Mouse (Mus musculus): ENCODE data around the gene Cnpy2. TPM values are rescaled to one million over a fixed set of nuclear protein-coding genes. Genes with fewer than 3 reads are reported as not detected.
A peak's percentile ranks its signal among the peaks of the same experiment; 100 is the strongest.
"Not testable (repeated sequence)": the region's sequence is repeated elsewhere in the genome, so short reads cannot be mapped to it uniquely, and the experiment has no call there.

Gene Cnpy2
- total RNA-seq (2021): 100 to 1,000 TPM; 147 to 165 TPM
- long read RNA-seq, experiment 1, transcript Cnpy2-202 (6 exons, 1,383 nt): major isoform, 33 of 35 reads
- long read RNA-seq, experiment 1, partial matches to known transcripts: 0 of 35 reads
- long read RNA-seq, experiment 1, other reads (novel, unspliced or antisense): 1 of 35 reads
- long read RNA-seq, experiment 2, transcript Cnpy2-202 (6 exons, 1,383 nt): major isoform, 118 of 130 reads
- long read RNA-seq, experiment 2, transcript Cnpy2-201 (6 exons, 763 nt): minor isoform, 5 of 130 reads
- long read RNA-seq, experiment 2, partial matches to known transcripts: 1 of 130 reads
- long read RNA-seq, experiment 2, other reads (novel, unspliced or antisense): 5 of 130 reads

DNA sequence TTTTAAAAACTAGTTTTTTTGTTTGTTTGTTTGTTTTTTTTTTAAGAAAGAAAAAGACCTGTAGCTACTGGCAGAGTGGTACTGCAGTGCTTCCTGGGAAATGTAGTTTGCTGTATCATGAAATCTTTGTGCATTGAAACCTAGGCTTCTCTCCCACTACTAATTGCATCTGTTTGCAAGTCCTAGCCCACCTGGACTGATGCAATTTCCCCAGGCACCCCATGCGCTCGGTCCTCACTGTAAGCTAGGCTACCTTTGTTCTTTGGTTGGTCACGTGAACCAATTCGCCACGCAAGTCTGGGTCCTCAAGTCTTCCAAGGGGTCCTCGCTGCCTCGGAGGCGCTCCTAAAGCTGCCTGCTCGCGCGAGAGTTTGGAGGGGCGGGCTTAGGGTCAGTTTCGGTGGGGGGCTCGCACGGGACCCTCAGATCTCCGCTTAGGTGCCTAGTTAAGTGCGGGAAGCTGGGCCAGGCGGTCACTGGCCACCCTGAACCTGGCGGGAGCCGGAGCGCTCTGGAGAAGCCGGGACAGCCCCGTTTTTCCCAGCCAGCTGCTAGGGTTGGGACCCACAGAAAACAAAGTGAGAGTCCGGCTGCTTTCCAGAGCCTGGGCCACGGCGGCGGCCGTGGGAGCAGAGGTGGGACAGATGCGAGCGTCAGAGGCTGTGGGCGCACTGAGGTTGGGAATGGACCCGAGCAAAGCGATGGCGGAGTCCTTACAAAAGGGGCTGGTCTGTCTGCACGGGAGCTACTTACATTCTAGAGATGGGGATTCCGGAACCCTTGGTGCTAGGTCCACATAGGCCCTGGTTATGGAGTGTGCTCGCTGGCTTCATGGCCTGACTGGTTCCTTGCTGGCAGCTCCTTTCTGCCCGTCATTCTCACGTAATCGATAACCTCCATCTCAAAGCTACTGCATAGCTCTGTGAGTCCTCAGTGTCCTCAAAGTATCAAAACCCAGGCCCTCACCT, at the start of gene Cnpy2:
TSS of gene Cnpy2 (plus strand) at position 319 of the 968 bp plus-strand sequence.
- DNase-seq (ENCODE audit: low spot score in 2 of 2): peak; percentile 68 to 76

DNA sequence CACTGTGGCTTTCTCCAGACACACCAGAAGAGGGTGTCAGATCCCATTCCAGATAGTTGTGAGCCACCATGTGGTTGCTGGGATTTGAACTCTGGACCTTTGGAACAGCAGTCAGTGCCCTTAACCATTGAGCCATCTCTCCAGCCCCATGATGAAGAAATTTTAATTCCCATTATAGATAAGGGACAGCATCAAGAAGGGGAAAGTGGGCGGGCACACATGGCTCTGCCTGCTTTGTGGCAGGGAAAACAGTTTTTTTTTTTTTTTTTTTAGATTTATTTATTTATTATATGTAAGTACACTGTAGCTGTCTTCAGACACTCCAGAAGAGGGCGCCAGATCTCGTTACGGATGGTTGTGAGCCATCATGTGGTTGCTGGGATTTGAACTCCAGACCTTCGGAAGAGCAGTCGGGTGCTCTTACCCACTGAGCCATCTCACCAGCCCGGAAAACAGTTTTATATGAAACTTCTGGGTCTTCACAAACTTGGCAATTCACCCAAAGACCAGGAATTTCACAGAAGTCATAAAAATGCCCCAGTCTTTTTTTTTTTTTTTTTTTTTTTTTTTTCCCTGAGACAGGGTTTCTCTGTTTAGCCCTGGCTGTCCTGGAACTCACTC, 49.3 kb upstream of the Cnpy2 start:
- DNase-seq (ENCODE audit: low spot score in 2 of 2): not testable (repeated sequence)

DNA sequence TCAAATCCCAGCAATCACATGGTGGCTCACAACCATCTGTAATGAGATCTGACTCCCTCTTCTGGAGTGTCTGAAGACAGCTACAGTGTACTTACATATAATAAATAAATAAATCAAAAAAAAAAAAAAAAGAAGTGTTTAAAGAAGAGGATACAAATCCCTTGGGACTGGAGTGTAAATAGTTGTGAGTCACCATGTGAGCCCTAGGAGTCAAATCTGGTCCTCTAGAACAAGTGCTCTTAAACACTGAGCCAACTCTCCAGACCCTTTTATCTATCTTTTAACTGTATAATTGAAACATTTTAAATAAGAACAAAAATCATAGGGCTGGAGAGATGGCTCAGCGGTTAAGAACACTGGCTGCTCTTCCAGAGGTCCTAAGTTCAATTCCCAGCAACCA, 46.9 kb upstream of the Cnpy2 start:
- DNase-seq (ENCODE audit: low spot score in 2 of 2): not testable (repeated sequence)

- DNase-seq (ENCODE audit: low spot score in 2 of 2): no peak
Measured at GRCm38 (mm10) chr10:128278158-128278557, 44.1 kb upstream of the Cnpy2 start.

- DNase-seq (ENCODE audit: low spot score in 2 of 2): no peak
Measured at GRCm38 (mm10) chr10:128280943-128281342, 41.3 kb upstream of the Cnpy2 start.

- no peak for DNase-seq (ENCODE audit: low spot score in 2 of 2)
Measured at GRCm38 (mm10) chr10:128281682-128282081, 40.6 kb upstream of the Cnpy2 start.

- no peak for DNase-seq (ENCODE audit: low spot score in 2 of 2)
Measured at GRCm38 (mm10) chr10:128282886-128283450, 39.3 kb upstream of the Cnpy2 start.

GRCm38 (mm10) chr10:128283604-128284579, 38.4 kb upstream of the Cnpy2 start:
- DNase-seq (ENCODE audit: low spot score in 2 of 2): peak; percentile 60 to 72

- DNase-seq (ENCODE audit: low spot score in 2 of 2): not testable (repeated sequence)
Measured at GRCm38 (mm10) chr10:128290594-128290993, 31.7 kb upstream of the Cnpy2 start.

DNA sequence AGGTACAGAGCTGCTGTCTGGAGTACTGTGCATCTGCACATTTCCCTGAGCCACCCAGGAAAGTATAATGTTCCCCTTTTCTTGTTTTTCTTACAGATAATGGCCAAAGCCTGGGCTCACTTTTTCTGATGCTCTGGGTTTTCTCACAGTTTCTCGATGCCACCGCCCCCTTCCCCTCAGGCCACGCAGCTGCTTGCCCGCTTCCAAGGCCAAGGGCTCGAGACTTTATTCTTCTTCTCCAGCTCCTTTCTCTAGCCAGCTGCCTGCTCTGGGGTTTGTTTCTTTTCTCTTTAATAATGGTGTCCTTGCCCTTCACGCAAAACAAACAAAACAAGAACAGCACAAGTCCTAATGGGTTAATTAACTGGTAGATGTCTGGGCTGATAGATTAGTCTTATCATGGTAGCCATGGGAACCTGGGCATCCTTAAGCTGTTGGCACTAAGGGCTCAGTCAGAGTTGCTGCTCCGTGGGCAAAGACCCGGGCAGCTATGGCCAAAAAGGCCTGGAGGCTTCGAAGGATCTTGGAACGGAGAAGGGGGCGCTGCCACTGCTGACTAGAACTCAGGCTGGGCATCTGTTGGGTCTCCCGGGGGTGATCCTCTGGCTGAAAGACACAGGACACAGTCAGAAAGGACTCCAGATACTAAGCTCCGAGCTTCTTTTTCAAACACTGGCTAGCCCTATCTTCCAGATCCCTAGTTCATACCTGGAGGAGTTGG, 25.7 kb upstream of the Cnpy2 start:
- DNase-seq (ENCODE audit: low spot score in 2 of 2): no peak

DNA sequence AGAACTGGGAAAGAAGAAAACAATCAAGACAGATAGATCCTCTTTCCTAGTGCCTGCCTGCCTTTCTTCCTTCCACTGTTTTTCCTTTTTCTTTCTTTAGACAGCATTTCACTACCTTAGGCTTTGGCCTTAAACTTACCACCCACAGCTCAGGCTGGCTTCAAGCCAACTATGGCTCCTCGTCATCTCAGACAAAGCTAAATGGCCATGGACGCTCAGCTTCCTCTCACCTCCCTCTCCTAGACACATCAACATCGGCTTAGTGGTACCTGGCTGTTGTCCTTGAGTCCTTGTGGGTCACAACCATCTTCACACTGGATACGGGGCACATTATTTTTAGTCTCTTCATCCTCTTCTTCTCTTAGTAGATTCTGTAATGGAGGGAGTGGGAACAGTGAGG, 25.0 kb upstream of the Cnpy2 start:
- no peak for DNase-seq (ENCODE audit: low spot score in 2 of 2)

GRCm38 (mm10) chr10:128297622-128298021, 24.6 kb upstream of the Cnpy2 start:
- no peak for DNase-seq (ENCODE audit: low spot score in 2 of 2)

GRCm38 (mm10) chr10:128298243-128298642, 24.0 kb upstream of the Cnpy2 start:
- DNase-seq (ENCODE audit: low spot score in 2 of 2): no peak

DNA sequence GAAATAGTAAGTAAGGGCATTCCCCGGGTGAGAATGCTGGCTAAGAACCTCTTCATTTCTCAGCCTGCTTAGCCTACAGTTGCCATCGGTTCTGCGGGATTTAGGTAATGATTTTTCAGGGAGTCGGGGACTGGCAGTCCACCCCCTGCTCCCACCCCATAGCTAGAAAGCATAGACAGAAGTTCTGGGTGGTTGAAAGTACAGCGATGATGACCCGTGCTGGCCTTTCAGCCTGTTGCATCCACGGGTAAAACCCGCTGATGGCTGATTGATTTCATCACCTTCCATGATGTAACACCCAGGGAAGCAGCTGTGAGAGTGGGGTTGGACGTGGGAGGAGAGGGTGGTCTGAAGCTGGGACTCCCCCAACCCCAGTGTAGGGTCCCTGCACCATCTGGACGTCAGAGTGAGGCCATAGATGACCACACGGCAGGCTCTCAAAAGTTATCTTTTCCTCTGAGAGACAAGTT, 23.5 kb upstream of the Cnpy2 start, which contains the start of gene Il23a:
TSS of gene Il23a (minus strand) at position 51 of the 470 bp plus-strand sequence.
- no peak for DNase-seq (ENCODE audit: low spot score in 2 of 2)

DNA sequence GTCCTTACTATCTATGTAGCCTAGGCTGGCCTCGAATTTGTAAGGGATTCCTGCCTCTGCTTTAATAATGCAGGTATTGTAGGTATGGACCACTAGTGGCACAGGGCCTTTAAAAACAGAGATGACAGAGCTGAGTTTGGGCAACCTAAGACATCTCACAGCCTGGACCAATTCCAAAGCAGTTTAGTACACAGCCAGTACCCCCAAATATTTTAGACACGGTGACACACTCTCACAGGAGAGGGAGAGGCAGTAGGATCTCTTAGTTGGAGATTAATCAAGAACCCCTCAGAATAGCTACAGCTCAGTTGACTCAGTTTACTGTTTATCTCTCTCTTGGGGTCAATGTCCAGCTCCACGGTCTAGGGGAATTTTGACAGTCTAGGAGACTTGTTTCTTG, 19.9 kb upstream of the Cnpy2 start:
- no peak for DNase-seq (ENCODE audit: low spot score in 2 of 2)

GRCm38 (mm10) chr10:128302785-128303125, 19.5 kb upstream of the Cnpy2 start:
- DNase-seq (ENCODE audit: low spot score in 2 of 2): no peak

GRCm38 (mm10) chr10:128303126-128304021, 18.9 kb upstream of the Cnpy2 start, which contains the start of gene Pan2:
Gene Pan2, plus strand, starts transcription at chr10:128303335.
- DNase-seq (ENCODE audit: low spot score in 2 of 2): peak; percentile 99 to 100

DNA sequence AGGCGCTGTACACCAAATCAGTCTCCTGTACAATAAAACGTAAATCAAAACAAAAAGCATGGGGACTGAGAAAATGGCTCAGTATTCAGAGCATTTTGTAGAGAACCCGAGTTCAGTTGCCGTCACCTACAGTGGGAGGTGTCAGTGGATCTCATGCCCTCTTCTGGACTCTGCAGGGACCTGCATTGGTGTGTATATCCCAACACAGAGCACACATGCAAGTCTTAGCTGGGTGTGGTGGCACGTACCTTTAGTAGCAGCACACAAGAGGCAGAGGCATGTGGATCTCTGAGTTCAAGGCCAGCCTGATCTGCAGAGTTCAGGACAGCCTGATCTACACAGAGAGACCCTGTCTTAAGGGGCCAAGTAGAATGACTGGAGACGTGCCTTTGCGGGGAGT, 12.6 kb upstream of the Cnpy2 start:
- DNase-seq (ENCODE audit: low spot score in 2 of 2): no peak

All from adrenal gland, adult 18-20 months (tissue).